Mouse (Mus musculus) E14TG2a.4 (cell line): ENCODE data around the gene Hyal1.
A peak's percentile ranks its signal among the peaks of the same experiment; 100 is the strongest.

Experiments used
- H3K27me3 ChIP-seq: 2 replicates; pipeline ENCODE4 v1.6.1; 2014; ENCODE audit warnings: low read length, control low read depth; ENCODE audit not compliant: insufficient read depth
- H3K36me3 ChIP-seq: 2 replicates; pipeline ENCODE4 v1.6.1; 2014; ENCODE audit warnings: low read length, control low read depth; ENCODE audit not compliant: insufficient read depth
- H3K4me1 ChIP-seq: replicated peaks from 2 replicates; pipeline ENCODE4 v1.6.1; 2014; ENCODE audit warnings: low read depth, low read length, control low read depth
- H3K4me3 ChIP-seq: replicated peaks from 2 replicates; pipeline ENCODE4 v1.5.1; 2014; ENCODE audit warnings: mild to moderate bottlenecking, low read length
- H3K9me3 ChIP-seq: 2 replicates; pipeline ENCODE4 v1.6.1; 2014; ENCODE audit warnings: low read length, control low read depth
- CTCF ChIP-seq: conservative IDR thresholded peaks from 2 replicates; pipeline ENCODE4 v1.5.1; 2014; ENCODE audit warnings: low read length
- NANOG ChIP-seq: IDR thresholded peaks from 2 replicates; pipeline ENCODE4 v1.6.1; 2014; ENCODE audit warnings: borderline replicate concordance, low read length, mixed read lengths
- POU5F1 ChIP-seq: IDR thresholded peaks from 2 replicates; pipeline ENCODE4 v1.6.1; 2014; ENCODE audit warnings: low read length, borderline replicate concordance

Gene Hyal1

DNA sequence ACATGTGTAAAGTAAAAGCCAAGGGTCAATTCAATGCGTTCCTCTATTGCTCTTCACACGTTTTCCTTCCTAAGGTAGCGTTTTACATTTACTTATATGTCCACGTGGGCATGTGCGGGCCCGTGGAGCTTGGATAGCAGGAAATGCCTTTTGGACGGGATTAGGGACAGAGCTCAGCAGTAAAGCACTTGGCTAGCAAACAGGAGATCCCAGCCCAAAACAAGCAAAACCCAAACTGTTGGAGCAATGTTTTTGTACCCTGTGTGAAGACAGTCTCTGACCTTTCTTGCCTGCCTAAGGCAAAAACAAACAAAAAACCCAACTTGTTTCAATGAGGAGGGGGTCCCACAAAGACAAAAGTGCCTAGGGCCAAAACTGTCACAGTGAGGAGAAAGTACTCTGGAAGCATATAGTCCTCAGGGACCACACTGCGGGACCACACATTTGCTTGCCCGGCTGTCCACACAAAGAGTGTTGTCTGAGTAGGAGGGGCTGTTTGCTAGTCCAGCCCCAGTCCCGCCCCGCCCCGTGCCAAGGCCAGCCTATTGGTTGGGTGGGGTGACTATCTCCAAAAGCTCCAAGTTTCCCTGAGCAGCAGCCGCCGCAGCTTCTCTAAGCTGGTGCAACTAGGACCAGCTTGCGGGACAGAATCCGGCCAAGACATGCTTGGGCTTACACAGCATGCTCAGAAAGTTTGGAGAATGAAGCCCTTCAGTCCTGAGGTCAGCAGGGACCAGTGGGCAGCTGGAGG lies at the start of gene Hyal1:
TSS of gene Hyal1 (plus strand) at position 571 of the 751 bp plus-strand sequence.
- Histone ChIP-seq H3K4me1 (peaks cover 78% of the 10 kb centered on the region), H3K36me3 (peaks cover 30% of the 10 kb centered on the region), H3K27me3 (no peaks in the 10 kb centered on the region), H3K9me3 (no peaks in the 10 kb centered on the region), H3K4me3 (peak within 1 kb of the TSS; percentile 77)
- TF ChIP-seq CTCF (no peak), NANOG (no peak), POU5F1 (no peak)

- peaks cover 40% of the 10 kb centered on the region for H3K36me3 ChIP-seq
- TF ChIP-seq NANOG (no peak), CTCF (no peak), POU5F1 (no peak)
- H3K27me3 ChIP-seq: no peaks in the 10 kb centered on the region
- H3K4me3 ChIP-seq: peak within 1 kb of the TSS; percentile 93
- no peaks in the 10 kb centered on the region for H3K9me3 ChIP-seq
- peaks cover 49% of the 10 kb centered on the region for H3K4me1 ChIP-seq
Measured at GRCm38 (mm10) chr9:107533791-107534407, 42.8 kb upstream of the Hyal1 start, which contains the start of gene Tmem115. Gene Tmem115 (plus strand): TSS chr9:107533945.

GRCm38 (mm10) chr9:107534408-107535202 lies 42.1 kb upstream of the Hyal1 start:
- peaks cover 47% of the 10 kb centered on the region for H3K36me3 ChIP-seq
- peak overlapping the region; percentile 93 for H3K4me3 ChIP-seq
- no peaks in the 10 kb centered on the region for H3K27me3 ChIP-seq
- H3K9me3 ChIP-seq: no peaks in the 10 kb centered on the region
- TF ChIP-seq NANOG: no peak
- TF ChIP-seq CTCF: no peak
- TF ChIP-seq POU5F1: no peak
- peaks cover 49% of the 10 kb centered on the region for H3K4me1 ChIP-seq

DNA sequence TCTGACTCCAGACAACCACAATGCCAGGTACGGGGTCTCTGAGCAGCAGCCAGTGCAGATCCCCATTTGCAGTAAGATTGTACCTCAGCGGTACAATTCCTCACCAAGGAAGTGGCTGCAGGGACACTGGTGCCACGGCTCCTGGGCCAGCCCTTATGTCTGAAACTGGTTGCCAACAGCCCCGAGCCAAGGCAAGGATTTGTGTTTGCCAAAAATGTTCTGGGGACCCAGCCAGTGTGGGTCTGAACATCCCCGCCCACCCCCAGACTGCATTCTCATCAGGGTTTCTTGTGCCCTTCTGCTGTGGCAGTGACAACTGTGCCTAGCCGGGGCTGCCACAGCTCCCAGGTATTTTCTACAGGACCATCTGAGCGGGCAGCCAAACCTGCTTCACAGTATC lies 38.5 kb upstream of the Hyal1 start:
- H3K36me3 ChIP-seq: peaks cover 57% of the 10 kb centered on the region
- no peak overlapping the region for H3K4me3 ChIP-seq
- H3K4me1 ChIP-seq: peaks cover 74% of the 10 kb centered on the region
- no peaks in the 10 kb centered on the region for H3K27me3 ChIP-seq
- TF ChIP-seq POU5F1 (no peak), CTCF (no peak), NANOG (no peak)
- no peaks in the 10 kb centered on the region for H3K9me3 ChIP-seq

DNA sequence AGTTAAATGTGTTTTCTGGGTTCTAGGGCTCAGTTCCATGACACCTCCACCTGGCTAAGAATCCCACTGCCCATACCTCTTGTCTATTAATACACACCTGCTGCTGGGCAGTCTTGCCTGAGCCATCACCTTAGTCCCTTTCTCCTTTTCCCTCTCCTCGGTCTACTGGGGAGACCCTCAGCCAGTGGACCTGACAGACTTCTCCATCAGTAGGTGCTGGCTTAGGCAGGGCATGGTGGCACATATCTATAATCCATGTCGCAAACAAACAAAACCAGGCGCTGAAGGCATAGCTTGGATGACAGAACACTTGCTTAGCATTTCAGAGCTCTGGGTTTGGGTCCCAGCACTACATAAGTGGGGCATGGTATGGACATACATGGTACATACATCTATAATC lies 38.0 kb upstream of the Hyal1 start:
- H3K27me3 ChIP-seq: no peaks in the 10 kb centered on the region
- peaks cover 74% of the 10 kb centered on the region for H3K4me1 ChIP-seq
- TF ChIP-seq POU5F1: no peak
- TF ChIP-seq NANOG: no peak
- TF ChIP-seq CTCF: no peak
- no peak overlapping the region for H3K4me3 ChIP-seq
- peaks cover 59% of the 10 kb centered on the region for H3K36me3 ChIP-seq
- H3K9me3 ChIP-seq: no peaks in the 10 kb centered on the region

DNA sequence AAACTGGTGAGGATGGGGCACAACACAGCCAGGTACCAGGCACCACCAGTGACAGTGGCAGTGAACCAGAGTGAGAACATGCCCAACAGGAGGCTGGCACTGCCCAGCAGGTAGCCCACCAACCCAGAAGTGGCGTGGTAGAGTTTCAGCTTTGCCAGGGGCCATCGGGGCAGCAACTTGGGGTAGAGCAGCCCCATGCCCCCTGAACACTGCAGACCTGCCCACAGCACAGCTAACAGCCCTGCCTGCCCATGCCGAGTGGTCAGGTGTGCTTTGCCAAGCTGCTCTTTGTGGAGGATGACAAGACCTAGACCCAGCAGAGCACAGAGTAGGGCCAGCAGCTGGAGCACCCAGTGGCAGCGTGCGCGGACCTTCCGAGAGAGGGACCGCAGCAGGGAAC lies 36.8 kb upstream of the Hyal1 start:
- TF ChIP-seq NANOG: no peak
- no peak for TF ChIP-seq CTCF
- no peak for TF ChIP-seq POU5F1
- Histone ChIP-seq H3K9me3 (no peaks in the 10 kb centered on the region), H3K4me1 (peaks cover 78% of the 10 kb centered on the region)

DNA sequence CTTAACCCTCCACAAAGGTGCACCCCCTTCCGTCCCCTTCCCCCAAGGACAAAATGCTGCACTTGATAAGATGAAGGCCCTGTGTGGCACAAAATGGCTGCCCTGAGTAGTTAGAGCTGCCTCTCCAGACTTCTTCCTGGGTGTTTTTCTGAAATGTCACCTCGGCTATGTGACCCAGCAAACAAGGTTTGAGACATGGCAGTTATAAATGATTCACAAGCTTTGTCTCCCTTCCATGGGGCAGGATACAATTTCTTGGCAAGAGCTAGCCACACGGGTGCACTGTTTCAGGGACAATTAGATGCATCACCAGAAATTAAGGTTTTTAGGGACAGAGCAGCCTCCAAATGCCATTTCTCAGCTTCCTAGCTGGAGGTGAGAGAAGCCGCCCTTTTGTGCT lies 36.3 kb upstream of the Hyal1 start:
- H3K4me3 ChIP-seq: no peak overlapping the region
- H3K27me3 ChIP-seq: no peaks in the 10 kb centered on the region
- TF ChIP-seq POU5F1 (no peak), NANOG (no peak), CTCF (no peak)
- H3K4me1 ChIP-seq: peaks cover 78% of the 10 kb centered on the region
- H3K9me3 ChIP-seq: no peaks in the 10 kb centered on the region
- H3K36me3 ChIP-seq: peaks cover 70% of the 10 kb centered on the region

More for the DNA sequence above, 36.8 kb upstream of the Hyal1 start:
- Histone ChIP-seq H3K27me3 (no peaks in the 10 kb centered on the region), H3K36me3 (peaks cover 70% of the 10 kb centered on the region), H3K4me3 (no peak overlapping the region)

GRCm38 (mm10) chr9:107541005-107541404 lies 35.7 kb upstream of the Hyal1 start:
- TF ChIP-seq POU5F1 (no peak), CTCF (no peak), NANOG (no peak)
- no peaks in the 10 kb centered on the region for H3K9me3 ChIP-seq
- H3K4me1 ChIP-seq: peaks cover 72% of the 10 kb centered on the region
- H3K4me3 ChIP-seq: peak overlapping the region; percentile 88
- no peaks in the 10 kb centered on the region for H3K27me3 ChIP-seq
- H3K36me3 ChIP-seq: peaks cover 65% of the 10 kb centered on the region
